Mouse (Mus musculus): ENCODE measurements around the gene Uvrag. TPM values are rescaled to one million over a fixed set of nuclear protein-coding genes. Genes with fewer than 3 reads are reported as not detected.
A peak's percentile ranks its signal among the peaks of the same experiment; 100 is the strongest.

The Uvrag gene
- total and polyA plus RNA-seq, 3 experiments = 15.0 to 19.5 TPM; not detected in 1

DNA sequence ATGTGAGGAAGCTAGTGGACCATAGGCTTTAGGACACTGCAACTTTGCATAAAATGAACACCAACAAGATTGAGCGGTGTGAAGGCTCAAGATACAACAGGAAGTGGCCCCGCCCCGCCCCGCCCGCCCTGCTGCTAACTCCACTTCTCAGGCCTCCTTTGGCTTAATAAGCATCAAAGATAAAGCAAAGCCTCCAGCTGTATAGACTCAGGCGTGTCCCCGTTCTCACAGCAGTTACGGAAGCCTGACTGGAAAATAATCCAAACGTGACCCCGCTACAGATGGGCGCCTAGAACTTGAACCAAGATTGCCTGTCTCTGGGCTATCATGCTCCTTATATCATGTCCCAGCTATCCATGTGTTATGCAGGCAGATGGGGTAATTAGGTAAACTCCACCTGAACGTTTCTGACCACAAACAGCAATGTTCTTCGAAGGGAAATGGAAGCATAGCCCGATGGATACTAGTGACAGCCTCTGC, 153.9 kb downstream of the Uvrag start (continued):
- TF ChIP-seq ETS1 (IDR thresholded peaks at IDR 0.05; ENCODE audit: low read depth, low read length) = peak; percentile 59
- TF ChIP-seq UBTF (IDR thresholded peaks at IDR 0.05; ENCODE audit: borderline replicate concordance, insufficient read depth, low read depth, low read length) = no peak

DNA sequence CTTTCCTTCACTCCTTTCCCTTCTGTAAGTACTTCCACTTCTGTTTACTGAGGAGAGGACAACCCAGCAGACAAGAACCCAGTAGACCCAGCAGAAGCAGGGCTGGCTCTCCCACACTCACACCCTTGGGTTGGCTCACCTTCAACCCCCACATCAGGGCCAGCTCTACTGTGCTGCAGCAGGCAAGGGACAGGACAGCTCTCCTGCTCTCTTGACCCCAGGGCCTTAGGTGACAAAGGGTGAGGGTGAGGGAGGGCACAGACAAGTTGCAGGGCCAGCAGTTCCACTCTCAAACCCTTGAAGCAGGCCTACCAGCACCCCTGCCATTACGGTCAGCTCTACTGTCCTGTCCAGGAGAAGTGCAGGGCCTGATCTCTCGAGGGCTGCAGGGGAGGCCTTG, 155.0 kb downstream of the Uvrag start:
- Histone ChIP-seq H3K79me2 (ENCODE audit: control insufficient read depth, insufficient read depth, low read length, poor library complexity) (no peaks in the 10 kb centered on the region), H3K4me1 (ENCODE audit: control insufficient read depth in 1 of 2, insufficient read depth in 2 of 2, low read length in 2 of 2) (peaks cover 25 to 38% of the 10 kb centered on the region in 2 experiments), H3K27me3 (ENCODE audit: control insufficient read depth in 1 of 2, insufficient read depth in 2 of 2, low read length in 2 of 2) (no peaks in the 10 kb centered on the region), H3K36me3 (ENCODE audit: control insufficient read depth in 1 of 2, insufficient read depth in 2 of 2, low read length in 2 of 2) (peaks cover 0 to 43% of the 10 kb centered on the region in 2 experiments; a peak in 3 of 4 replicates), H3K9ac (ENCODE audit: control insufficient read depth, low read depth, low read length, poor library complexity, severe bottlenecking) (peak overlapping the region; percentile 41), H3K27ac (ENCODE audit: control insufficient read depth, low read depth, low read length) (peak overlapping the region; percentile 100), H3K9me3 (replicated peaks; ENCODE audit: insufficient read depth, low read length) (no peaks in the 10 kb centered on the region), H3K4me3 (ENCODE audit: control insufficient read depth in 1 of 2, insufficient read depth in 1 of 2, low read depth in 2 of 2, low read length in 2 of 2) (no peak overlapping the region)
- peak; percentile 49 for DNase-seq (ENCODE audit: low read depth, low spot score)
- TF ChIP-seq CHD1 (IDR thresholded peaks at IDR 0.05; ENCODE audit: low read depth, low read length) (no peak), NELFE (IDR thresholded peaks at IDR 0.05; ENCODE audit: low read depth, low read length) (peak; percentile 23; the same call in 1 of the 2 replicates)

- no peaks in the 10 kb centered on the region for H3K27me3 ChIP-seq (ENCODE audit: control insufficient read depth in 1 of 2, insufficient read depth in 2 of 2, low read length in 2 of 2)
- peak overlapping the region; percentile 100 for H3K27ac ChIP-seq (ENCODE audit: control insufficient read depth, low read depth, low read length)
- TF ChIP-seq ETS1 (IDR thresholded peaks at IDR 0.05; ENCODE audit: low read depth, low read length) = no peak
- no peak for TF ChIP-seq ZC3H11A (IDR thresholded peaks at IDR 0.05; ENCODE audit: low read depth, low read length)
- TF ChIP-seq ZNF384 (IDR thresholded peaks at IDR 0.05; ENCODE audit: low read depth, low read length) = no peak
- no peak for TF ChIP-seq POLR2A (IDR thresholded peaks at IDR 0.05; ENCODE audit: control insufficient read depth in 1 of 2, insufficient read depth in 1 of 2, low read depth in 1 of 2, low read length in 2 of 2, poor library complexity in 1 of 2)
- TF ChIP-seq GATA1 (IDR thresholded peaks at IDR 0.05; ENCODE audit: low read depth, low read length) = no peak
- no peak for TF ChIP-seq TAL1 (IDR thresholded peaks at IDR 0.05; ENCODE audit: low read length)
- no peak for TF ChIP-seq USF1 (IDR thresholded peaks at IDR 0.05; ENCODE audit: low read depth, low read length)
- TF ChIP-seq SIN3A (IDR thresholded peaks at IDR 0.05; ENCODE audit: low read length) = no peak
- no peak for TF ChIP-seq RCOR1 (IDR thresholded peaks at IDR 0.05; ENCODE audit: low read depth, low read length)
- no peak for TF ChIP-seq EP300 (IDR thresholded peaks at IDR 0.05; ENCODE audit: low read depth in 1 of 2, low read length in 2 of 2)
- no peak for TF ChIP-seq UBTF (IDR thresholded peaks at IDR 0.05; ENCODE audit: borderline replicate concordance, insufficient read depth, low read depth, low read length)
- no peak for TF ChIP-seq NELFE (IDR thresholded peaks at IDR 0.05; ENCODE audit: low read depth, low read length)
- no peak for TF ChIP-seq NRF1 (IDR thresholded peaks at IDR 0.05; ENCODE audit: insufficient read depth, low read depth, low read length, poor library complexity, severe bottlenecking)
- no peak for TF ChIP-seq TBP (IDR thresholded peaks at IDR 0.05; ENCODE audit: low read depth, low read length)
- no peak for TF ChIP-seq USF2 (IDR thresholded peaks at IDR 0.05; ENCODE audit: borderline replicate concordance in 1 of 2, insufficient read depth in 1 of 2, low read depth in 1 of 2, low read length in 2 of 2)
- H3K79me2 ChIP-seq (ENCODE audit: control insufficient read depth, insufficient read depth, low read length, poor library complexity) = no peaks in the 10 kb centered on the region
- peaks cover 20 to 34% of the 10 kb centered on the region in 2 experiments for H3K4me1 ChIP-seq (ENCODE audit: control insufficient read depth in 1 of 2, insufficient read depth in 2 of 2, low read length in 2 of 2)
- no peak for DNase-seq (ENCODE audit: low read depth, low spot score)
- no peaks in the 10 kb centered on the region for H3K9me3 ChIP-seq (replicated peaks; ENCODE audit: insufficient read depth, low read length)
- H3K36me3 ChIP-seq (ENCODE audit: control insufficient read depth in 1 of 2, insufficient read depth in 2 of 2, low read length in 2 of 2) = peaks cover 0 to 41% of the 10 kb centered on the region in 2 experiments; a peak in 3 of 4 replicates
- no peak overlapping the region for H3K9ac ChIP-seq (ENCODE audit: control insufficient read depth, low read depth, low read length, poor library complexity, severe bottlenecking)
- H3K4me3 ChIP-seq (ENCODE audit: control insufficient read depth in 1 of 2, insufficient read depth in 1 of 2, low read depth in 2 of 2, low read length in 2 of 2) = no peak overlapping the region
Observed at GRCm38 (mm10) chr7:98985489-98985888, 155.5 kb downstream of the Uvrag start.
